Mouse (Mus musculus) limb, embryonic 15.5 days (tissue): ENCODE data around the gene Proz. TPM values are rescaled to one million over a fixed set of nuclear protein-coding genes. Genes with fewer than 3 reads are reported as not detected.
"Not testable (repeated sequence)": the region's sequence is repeated elsewhere in the genome, so short reads cannot be mapped to it uniquely, and the experiment has no call there.

ENCODE experiments used
- ATAC-seq: fragments of 200-750 bp; cut with Nextera tagmentation; 2 replicates; pipeline ENCODE4 v1.8.0; 2017; ENCODE audit warnings: low read depth, moderate TSS enrichment; ENCODE audit not compliant: insufficient number of reproducible peaks, low FRiP score, low TSS enrichment
- H3K27ac ChIP-seq: fragments of 300-500 bp; sonication (generic); 2 replicates; pipeline ENCODE4 v1.5.1; 2015; ENCODE audit warnings: moderate library complexity, mild to moderate bottlenecking, inconsistent platforms
- H3K27me3 ChIP-seq: fragments of 300-500 bp; sonication (generic); 2 replicates; pipeline ENCODE4 v1.6.1; 2015; ENCODE audit warnings: inconsistent platforms
- H3K36me3 ChIP-seq: fragments of 300-500 bp; sonication (generic); 2 replicates; pipeline ENCODE4 v1.6.1; 2015; ENCODE audit warnings: inconsistent platforms
- H3K4me1 ChIP-seq: fragments of 300-500 bp; sonication (generic); 2 replicates; pipeline ENCODE4 v1.6.1; 2015; ENCODE audit warnings: inconsistent platforms
- H3K4me2 ChIP-seq: fragments of 300-500 bp; sonication (generic); 2 replicates; pipeline ENCODE4 v1.6.1; 2015; ENCODE audit warnings: mild to moderate bottlenecking, inconsistent platforms
- H3K4me3 ChIP-seq: fragments of 300-500 bp; sonication (generic); 2 replicates; pipeline ENCODE4 v1.5.1; 2015; ENCODE audit warnings: mild to moderate bottlenecking, inconsistent platforms
- H3K9ac ChIP-seq: fragments of 300-500 bp; sonication (generic); 2 replicates; pipeline ENCODE4 v1.6.1; 2015; ENCODE audit warnings: inconsistent platforms
- H3K9me3 ChIP-seq: fragments of 300-500 bp; sonication (generic); 2 replicates; pipeline ENCODE4 v1.6.1; 2016; ENCODE audit warnings: inconsistent platforms
- WGBS: fragments of 180-500 bp; shearing (Covaris S2); methylation state at CpG from one replicate; pipeline ENCODE4 v1.1.7; 2015; 5-methylcytosine and 5-hydroxymethylcytosine counted together
- polyA plus RNA-seq: library from polyadenylated mRNA; unstranded; fragments of >200 nt; fragmentation: Nextera tagmentation; extraction: Ambion mirVana; gene quantifications from 2 replicates; pipeline ENCODE4 v1.2.1, GENCODE M21; 2015

Proz gene
- polyA plus RNA-seq, 1 experiment from 2014 or later, result 0.32 TPM

GRCm38 (mm10) chr8:13050550-13050949 is 10.2 kb upstream of the Proz start:
- H3K9ac ChIP-seq, result no peak overlapping the region
- H3K27ac ChIP-seq, result no peak overlapping the region
- H3K4me1 ChIP-seq, result no peaks in the 10 kb centered on the region
- ATAC-seq, result no peak
- H3K4me2 ChIP-seq, result no peak overlapping the region
- H3K9me3 ChIP-seq, result no peaks in the 10 kb centered on the region
- H3K4me3 ChIP-seq, result no peak overlapping the region
- no peaks in the 10 kb centered on the region for H3K27me3 ChIP-seq
- no peaks in the 10 kb centered on the region for H3K36me3 ChIP-seq
- 82% methylated on average over 10 of the region's 10 CpGs for whole genome bisulfite sequencing

- Histone ChIP-seq H3K4me3 (no peak overlapping the region), H3K36me3 (no peaks in the 10 kb centered on the region), H3K9ac (no peak overlapping the region), H3K27me3 (no peaks in the 10 kb centered on the region), H3K27ac (no peak overlapping the region), H3K9me3 (no peaks in the 10 kb centered on the region), H3K4me1 (peaks cover 3% of the 10 kb centered on the region; the same call in 1 of the 2 replicates), H3K4me2 (no peak overlapping the region)
- 81% methylated on average over 4 of the region's 4 CpGs for WGBS
- ATAC-seq, result no peak
These were observed 3.4 kb upstream of the Proz start for GRCm38 (mm10) chr8:13057351-13057750.

GRCm38 (mm10) chr8:13063112-13063511 is 2.4 kb downstream of the Proz start:
- H3K4me1 ChIP-seq, result peaks cover 1% of the 10 kb centered on the region; the same call in 1 of the 2 replicates
- no peaks in the 10 kb centered on the region for H3K27me3 ChIP-seq
- WGBS, result 72% methylated on average over 16 of the region's 16 CpGs
- H3K9me3 ChIP-seq, result no peaks in the 10 kb centered on the region
- no peak overlapping the region for H3K4me2 ChIP-seq
- H3K9ac ChIP-seq, result no peak overlapping the region
- no peaks in the 10 kb centered on the region for H3K36me3 ChIP-seq
- no peak for ATAC-seq
- H3K4me3 ChIP-seq, result no peak overlapping the region
- no peak overlapping the region for H3K27ac ChIP-seq

- Histone ChIP-seq H3K4me2 (no peak overlapping the region), H3K27ac (no peak overlapping the region), H3K36me3 (peaks cover 51% of the 10 kb centered on the region), H3K27me3 (no peaks in the 10 kb centered on the region), H3K9me3 (no peaks in the 10 kb centered on the region), H3K4me3 (no peak overlapping the region), H3K4me1 (no peaks in the 10 kb centered on the region), H3K9ac (no peak overlapping the region)
- WGBS, result 89% methylated on average over 11 of the region's 11 CpGs
- no peak for ATAC-seq
These were observed 12.5 kb downstream of the Proz start for GRCm38 (mm10) chr8:13073255-13073654.

- H3K27ac ChIP-seq, result no peak overlapping the region
- H3K36me3 ChIP-seq, result peaks cover 69% of the 10 kb centered on the region
- 90% methylated on average over 8 of the region's 8 CpGs for WGBS
- H3K27me3 ChIP-seq, result no peaks in the 10 kb centered on the region
- H3K4me1 ChIP-seq, result no peaks in the 10 kb centered on the region
- no peak for ATAC-seq
- no peaks in the 10 kb centered on the region for H3K9me3 ChIP-seq
- H3K4me2 ChIP-seq, result no peak overlapping the region
- H3K4me3 ChIP-seq, result no peak overlapping the region
- H3K9ac ChIP-seq, result no peak overlapping the region
These were observed 14.3 kb downstream of the Proz start for GRCm38 (mm10) chr8:13075044-13075443.

- H3K27ac ChIP-seq, H3K9me3 ChIP-seq, H3K9ac ChIP-seq, H3K4me3 ChIP-seq, H3K4me1 ChIP-seq, H3K27me3 ChIP-seq, ATAC-seq, H3K4me2 ChIP-seq: not testable (repeated sequence)
- WGBS, result 88% methylated on average over 1 of the region's 1 CpGs
- peaks cover 75% of the 10 kb centered on the region for H3K36me3 ChIP-seq
These were observed 14.9 kb downstream of the Proz start for GRCm38 (mm10) chr8:13075579-13075978.

GRCm38 (mm10) chr8:13077542-13077941 is 16.8 kb downstream of the Proz start:
- H3K36me3 ChIP-seq, result peaks cover 94% of the 10 kb centered on the region
- H3K4me3 ChIP-seq, result no peak overlapping the region
- no peak overlapping the region for H3K4me2 ChIP-seq
- no peaks in the 10 kb centered on the region for H3K9me3 ChIP-seq
- no peak for ATAC-seq
- H3K4me1 ChIP-seq, result no peaks in the 10 kb centered on the region
- 90% methylated on average over 7 of the region's 7 CpGs for WGBS
- H3K9ac ChIP-seq, result no peak overlapping the region
- H3K27me3 ChIP-seq, result no peaks in the 10 kb centered on the region
- no peak overlapping the region for H3K27ac ChIP-seq

- ATAC-seq, result peak; percentile 72
- Histone ChIP-seq H3K27me3 (no peaks in the 10 kb centered on the region), H3K9me3 (no peaks in the 10 kb centered on the region), H3K4me3 (peak overlapping the region; percentile 95), H3K36me3 (peaks cover 20% of the 10 kb centered on the region), H3K27ac (peak overlapping the region; percentile 93), H3K4me1 (peaks cover 25% of the 10 kb centered on the region), H3K4me2 (peak overlapping the region; percentile 82), H3K9ac (peak overlapping the region; percentile 82)
- under 1% methylated on average over 45 of the region's 45 CpGs for WGBS
These were observed 44.0 kb downstream of the Proz start for GRCm38 (mm10) chr8:13104691-13105086.

- ATAC-seq, result peak; percentile 96
- Histone ChIP-seq H3K27ac (peak within 1 kb of the TSS; percentile 93), H3K27me3 (no peaks in the 10 kb centered on the region), H3K4me2 (peak within 1 kb of the TSS; percentile 82), H3K9ac (peak within 1 kb of the TSS; percentile 99), H3K4me3 (peak within 1 kb of the TSS; percentile 95), H3K4me1 (peaks cover 25% of the 10 kb centered on the region), H3K36me3 (peaks cover 18% of the 10 kb centered on the region), H3K9me3 (no peaks in the 10 kb centered on the region)
- under 1% methylated on average over 86 of the region's 87 CpGs for WGBS
These were observed 44.6 kb downstream of the Proz start, which contains the start of the genes Pcid2 and Cul4a for GRCm38 (mm10) chr8:13105087-13105881. Pcid2 (minus strand) TSS chr8:13105459. Cul4a (plus strand) TSS chr8:13105621.

- H3K36me3 ChIP-seq, result peaks cover 16% of the 10 kb centered on the region
- peak overlapping the region; percentile 95 for H3K4me3 ChIP-seq
- peak overlapping the region; percentile 89 for H3K27ac ChIP-seq
- H3K4me1 ChIP-seq, result peaks cover 25% of the 10 kb centered on the region
- under 1% methylated on average over 61 of the region's 63 CpGs for WGBS
- no peaks in the 10 kb centered on the region for H3K27me3 ChIP-seq
- peak; percentile 41; the same call in 1 of the 2 replicates for ATAC-seq
- no peaks in the 10 kb centered on the region for H3K9me3 ChIP-seq
- H3K4me2 ChIP-seq, result peak overlapping the region; percentile 82
- H3K9ac ChIP-seq, result peak overlapping the region; percentile 99
These were observed 45.3 kb downstream of the Proz start for GRCm38 (mm10) chr8:13105908-13106551.

- Histone ChIP-seq H3K9ac (no peak overlapping the region), H3K4me3 (no peak overlapping the region), H3K9me3 (no peaks in the 10 kb centered on the region), H3K27me3 (no peaks in the 10 kb centered on the region), H3K4me1 (peaks cover 25% of the 10 kb centered on the region), H3K36me3 (peaks cover 21% of the 10 kb centered on the region), H3K27ac (no peak overlapping the region), H3K4me2 (no peak overlapping the region)
- ATAC-seq, result no peak
- WGBS, result 82% methylated on average over 13 of the region's 13 CpGs
These were observed 47.4 kb downstream of the Proz start for GRCm38 (mm10) chr8:13107990-13108638.

- Histone ChIP-seq H3K9me3 (no peaks in the 10 kb centered on the region), H3K4me3 (no peak overlapping the region), H3K36me3 (peaks cover 30% of the 10 kb centered on the region), H3K27me3 (no peaks in the 10 kb centered on the region), H3K9ac (no peak overlapping the region), H3K4me1 (peaks cover 19% of the 10 kb centered on the region), H3K27ac (no peak overlapping the region), H3K4me2 (no peak overlapping the region)
- no peak for ATAC-seq
- 88% methylated on average over 8 of the region's 8 CpGs for WGBS
These were observed 48.3 kb downstream of the Proz start for GRCm38 (mm10) chr8:13108967-13109366.
